Mouse (Mus musculus) heart, embryonic 10.5 days (tissue): Measurements from ENCODE around the gene Uqcrfs1. TPM values are rescaled to one million over a fixed set of nuclear protein-coding genes. Genes with fewer than 3 reads are reported as not detected.

Experiments used
- DNase-seq: peaks from one replicate; pipeline ENCODE4 v3.0.0-alpha.2; 2017; ENCODE audit warnings: low spot score
- H3K27ac ChIP-seq: fragments of 300-500 bp; sonication (generic); 2 replicates; pipeline ENCODE4 v1.5.1; 2016; ENCODE audit warnings: mild to moderate bottlenecking
- H3K27me3 ChIP-seq: fragments of 300-500 bp; sonication (generic); 2 replicates; pipeline ENCODE4 v1.6.1; 2016; ENCODE audit warnings: mild to moderate bottlenecking; ENCODE audit not compliant: poor library complexity, insufficient read depth, severe bottlenecking
- H3K36me3 ChIP-seq: fragments of 300-500 bp; sonication (generic); 2 replicates; pipeline ENCODE4 v1.6.1; 2016; ENCODE audit warnings: mild to moderate bottlenecking, moderate library complexity
- H3K4me1 ChIP-seq: fragments of 300-500 bp; sonication (generic); 2 replicates; pipeline ENCODE4 v1.6.1; 2016; ENCODE audit warnings: mild to moderate bottlenecking
- H3K4me3 ChIP-seq: fragments of 300-500 bp; sonication (generic); 2 replicates; pipeline ENCODE4 v1.5.1; 2016; ENCODE audit warnings: mild to moderate bottlenecking, moderate library complexity
- H3K9me3 ChIP-seq: fragments of 300-500 bp; sonication (generic); 2 replicates; pipeline ENCODE4 v1.6.1; 2016; ENCODE audit warnings: mild to moderate bottlenecking, moderate library complexity
- WGBS: fragments of 180-500 bp; shearing (Covaris S2); methylation state at CpG from one replicate; pipeline ENCODE4 v1.1.7; 2016; 5-methylcytosine and 5-hydroxymethylcytosine counted together
- polyA plus RNA-seq: library from polyadenylated mRNA; unstranded; fragments of >200 nt; fragmentation: Nextera tagmentation; extraction: Ambion mirVana; gene quantifications from 2 replicates; pipeline ENCODE4 v1.2.1, GENCODE M21; 2016

The Uqcrfs1 gene
- polyA plus RNA-seq, 1 experiment from 2014 or later, result 381 TPM

- Histone ChIP-seq H3K9me3 (no peaks in the 10 kb centered on the region), H3K36me3 (no peaks in the 10 kb centered on the region), H3K4me1 (0 out of 2 replicates have a peak, but pooled peaks cover 3% of the 10 kb centered on the region), H3K27me3 (no peaks in the 10 kb centered on the region), H3K27ac (no peak overlapping the region), H3K4me3 (no peak overlapping the region)
- 72% methylated on average over 5 of the region's 5 CpGs for WGBS
- no peak for DNase-seq
Measured at GRCm38 (mm10) chr13:30549339-30549738, 4.2 kb upstream of the Uqcrfs1 start.

- no peaks in the 10 kb centered on the region for H3K9me3 ChIP-seq
- peak; percentile 92 for DNase-seq
- no peaks in the 10 kb centered on the region for H3K36me3 ChIP-seq
- no peak overlapping the region for H3K4me3 ChIP-seq
- 7% methylated on average over 2 of the region's 2 CpGs for WGBS
- no peaks in the 10 kb centered on the region for H3K27me3 ChIP-seq
- peaks cover 6% of the 10 kb centered on the region for H3K4me1 ChIP-seq
- no peak overlapping the region for H3K27ac ChIP-seq
Measured at GRCm38 (mm10) chr13:30548835-30549234, 3.7 kb upstream of the Uqcrfs1 start.

GRCm38 (mm10) chr13:30530761-30531160, 14.4 kb downstream of the Uqcrfs1 start:
- no peaks in the 10 kb centered on the region for H3K4me1 ChIP-seq
- H3K9me3 ChIP-seq, result no peaks in the 10 kb centered on the region
- H3K27ac ChIP-seq, result no peak overlapping the region
- no peaks in the 10 kb centered on the region for H3K27me3 ChIP-seq
- H3K4me3 ChIP-seq, result no peak overlapping the region
- no peak for DNase-seq
- WGBS, result 9% methylated on average over 5 of the region's 5 CpGs
- H3K36me3 ChIP-seq, result no peaks in the 10 kb centered on the region

- Histone ChIP-seq H3K27me3 (no peaks in the 10 kb centered on the region), H3K9me3 (no peaks in the 10 kb centered on the region), H3K4me1 (0 out of 2 replicates have a peak, but pooled peaks cover 3% of the 10 kb centered on the region), H3K27ac (no peak overlapping the region), H3K4me3 (no peak overlapping the region), H3K36me3 (no peaks in the 10 kb centered on the region)
- WGBS, result 89% methylated on average over 8 of the region's 8 CpGs
- no peak for DNase-seq
Measured at GRCm38 (mm10) chr13:30524961-30525360, 20.2 kb downstream of the Uqcrfs1 start.

GRCm38 (mm10) chr13:30523971-30524370, 21.2 kb downstream of the Uqcrfs1 start:
- 76% methylated on average over 9 of the region's 9 CpGs for WGBS
- no peak for DNase-seq
- H3K27ac ChIP-seq, result no peak overlapping the region
- H3K36me3 ChIP-seq, result no peaks in the 10 kb centered on the region
- H3K4me3 ChIP-seq, result no peak overlapping the region
- H3K9me3 ChIP-seq, result no peaks in the 10 kb centered on the region
- no peaks in the 10 kb centered on the region for H3K27me3 ChIP-seq
- H3K4me1 ChIP-seq, result 0 out of 2 replicates have a peak, but pooled peaks cover 3% of the 10 kb centered on the region

- no peaks in the 10 kb centered on the region for H3K9me3 ChIP-seq
- DNase-seq, result no peak
- WGBS, result 80% methylated on average over 5 of the region's 5 CpGs
Measured at GRCm38 (mm10) chr13:30523246-30523891, 21.8 kb downstream of the Uqcrfs1 start.

GRCm38 (mm10) chr13:30521282-30521902, 23.8 kb downstream of the Uqcrfs1 start:
- H3K27me3 ChIP-seq, result no peaks in the 10 kb centered on the region
- no peaks in the 10 kb centered on the region for H3K36me3 ChIP-seq
- no peak for DNase-seq
- 44% methylated on average over 16 of the region's 16 CpGs for WGBS
- no peak overlapping the region for H3K4me3 ChIP-seq
- 0 out of 2 replicates have a peak, but pooled peaks cover 3% of the 10 kb centered on the region for H3K4me1 ChIP-seq
- no peaks in the 10 kb centered on the region for H3K9me3 ChIP-seq
- no peak overlapping the region for H3K27ac ChIP-seq

More at GRCm38 (mm10) chr13:30523246-30523891, 21.8 kb downstream of the Uqcrfs1 start:
- H3K27ac ChIP-seq, result no peak overlapping the region
- no peaks in the 10 kb centered on the region for H3K27me3 ChIP-seq
- H3K4me3 ChIP-seq, result no peak overlapping the region
- 0 out of 2 replicates have a peak, but pooled peaks cover 3% of the 10 kb centered on the region for H3K4me1 ChIP-seq
- H3K36me3 ChIP-seq, result no peaks in the 10 kb centered on the region

- Histone ChIP-seq H3K4me1 (0 out of 2 replicates have a peak, but pooled peaks cover 3% of the 10 kb centered on the region), H3K27ac (no peak overlapping the region), H3K4me3 (no peak overlapping the region), H3K27me3 (no peaks in the 10 kb centered on the region), H3K36me3 (no peaks in the 10 kb centered on the region), H3K9me3 (no peaks in the 10 kb centered on the region)
- DNase-seq, result no peak
Measured at GRCm38 (mm10) chr13:30518191-30518590, 27.0 kb downstream of the Uqcrfs1 start.

- DNase-seq, result no peak
- 76% methylated on average over 4 of the region's 4 CpGs for WGBS
- H3K27ac ChIP-seq, result no peak overlapping the region
Measured at GRCm38 (mm10) chr13:30507651-30508050, 37.5 kb downstream of the Uqcrfs1 start.

GRCm38 (mm10) chr13:30501860-30502395, 43.2 kb downstream of the Uqcrfs1 start:
- DNase-seq, result no peak
- WGBS, result 32% methylated on average over 7 of the region's 7 CpGs
- Histone ChIP-seq H3K36me3 (no peaks in the 10 kb centered on the region), H3K27ac (no peak overlapping the region), H3K4me1 (no peaks in the 10 kb centered on the region), H3K27me3 (no peaks in the 10 kb centered on the region), H3K9me3 (no peaks in the 10 kb centered on the region), H3K4me3 (no peak overlapping the region)

More at GRCm38 (mm10) chr13:30507651-30508050, 37.5 kb downstream of the Uqcrfs1 start:
- H3K4me3 ChIP-seq, result no peak overlapping the region
- no peaks in the 10 kb centered on the region for H3K36me3 ChIP-seq
- H3K4me1 ChIP-seq, result no peaks in the 10 kb centered on the region
- H3K9me3 ChIP-seq, result no peaks in the 10 kb centered on the region
- H3K27me3 ChIP-seq, result no peaks in the 10 kb centered on the region

Other genes with a start within 250 kb of the Uqcrfs1 start
- gene Agtr1a, start 208.9 kb downstream of the Uqcrfs1 start, polyA plus RNA-seq, result 4.6 and 8.2 TPM in 2 replicates
- 21.1 and 24.3 TPM in 2 replicates for gene Dusp22, start 114.6 kb upstream of the Uqcrfs1 start, polyA plus RNA-seq
- 0.04 and 0.15 TPM in 2 replicates for gene Irf4, start 203.9 kb upstream of the Uqcrfs1 start, polyA plus RNA-seq